19 mouse cellular contexts compared by ENCODE assay signal in the genomic region with DNA sequence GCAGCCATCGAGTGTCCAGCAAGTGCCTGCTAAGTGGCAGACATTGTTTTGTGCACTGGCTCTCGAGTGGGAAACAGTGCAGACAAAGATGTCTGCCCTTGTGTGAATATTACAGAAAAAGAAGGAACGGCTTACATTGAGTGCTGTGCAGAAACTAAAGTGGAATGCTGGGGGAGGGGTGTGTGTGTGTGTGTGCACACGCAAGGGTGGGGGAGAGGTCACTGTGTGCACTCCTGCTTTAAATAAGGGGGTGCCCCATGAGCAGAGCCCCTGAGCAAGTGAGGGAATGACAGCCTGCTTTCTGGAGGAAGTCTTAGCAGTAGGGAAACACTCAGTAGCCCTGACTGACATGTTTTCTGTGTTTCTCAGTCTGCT. TPM values are rescaled to one million over a fixed set of nuclear protein-coding genes. Genes with fewer than 3 reads are reported as not detected.
DNase-seq lines count a peak whose midpoint lies in the region; ATAC-seq and TF ChIP-seq lines count a peak whose summit lies in the region.
"Had no signal": no experiment of that assay in that cellular context is flagged by ENCODE, and none has a peak within 500 bp of the region (broad histone marks: within the 10 kb centered on the region; RNA-seq: fewer than 3 reads in every experiment).

No protein-coding gene starts in this region.

- H3K9ac ChIP-seq in lung, embryonic 16.5 days (ENCODE audit: low read length), result no peak overlapping the region
- no peak overlapping the region for H3K9ac ChIP-seq in lung, postnatal 0 days (replicated peaks; ENCODE audit: low read depth)
- no peak overlapping the region for H3K9ac ChIP-seq in embryonic facial prominence, embryonic 11.5 days (replicated peaks; ENCODE audit: low read length)
- H3K9ac ChIP-seq in intestine, postnatal 0 days (ENCODE audit: low read depth, low read length), result no peak overlapping the region
- H3K9ac ChIP-seq: embryonic facial prominence, embryonic 12.5 days; hindbrain, embryonic 14.5 days; neural tube, embryonic 12.5 days had no signal

- ATAC-seq in lung, embryonic 16.5 days (ENCODE audit: low read depth), result peak; percentile 20; the same call in 1 of the 2 replicates
- no peak for ATAC-seq in lung, postnatal 0 days
- ATAC-seq in embryonic facial prominence, embryonic 11.5 days (replicated peaks; ENCODE audit: insufficient number of reproducible peaks, low FRiP score, low TSS enrichment, low read depth), result 0 out of 2 replicates have a peak, but pooled peaks have one; percentile 45
- no peak for ATAC-seq in intestine, postnatal 0 days

- no peaks in the 10 kb centered on the region for H3K9me3 ChIP-seq in lung, embryonic 16.5 days (ENCODE audit: control insufficient read depth, low read length)
- H3K9me3 ChIP-seq in lung, postnatal 0 days (ENCODE audit: low read length), result no peaks in the 10 kb centered on the region
- no peaks in the 10 kb centered on the region for H3K9me3 ChIP-seq in embryonic facial prominence, embryonic 11.5 days (replicated peaks; ENCODE audit: control insufficient read depth, low read length)
- no peaks in the 10 kb centered on the region for H3K9me3 ChIP-seq in intestine, postnatal 0 days (ENCODE audit: control insufficient read depth)
- H3K9me3 ChIP-seq: embryonic facial prominence, embryonic 12.5 days; neural tube, embryonic 12.5 days had no signal

- no peak overlapping the region for H3K4me2 ChIP-seq in lung, embryonic 16.5 days (ENCODE audit: low read depth, low read length)
- H3K4me2 ChIP-seq in lung, postnatal 0 days (replicated peaks; ENCODE audit: low read depth, low read length), result no peak overlapping the region
- H3K4me2 ChIP-seq in embryonic facial prominence, embryonic 11.5 days (ENCODE audit: low read depth, low read length), result no peak overlapping the region
- peak overlapping the region; percentile 13; the same call in 1 of the 2 replicates for H3K4me2 ChIP-seq in intestine, postnatal 0 days (replicated peaks; ENCODE audit: low read depth)
- H3K4me2 ChIP-seq: embryonic facial prominence, embryonic 12.5 days; hindbrain, embryonic 14.5 days; neural tube, embryonic 12.5 days had no signal

- H3K27me3 ChIP-seq in lung, embryonic 16.5 days (ENCODE audit: control insufficient read depth, insufficient read depth, low read depth, low read length), result no peaks in the 10 kb centered on the region
- no peaks in the 10 kb centered on the region for H3K27me3 ChIP-seq in lung, postnatal 0 days (replicated peaks; ENCODE audit: insufficient read depth, low read length)
- H3K27me3 ChIP-seq in embryonic facial prominence, embryonic 11.5 days (ENCODE audit: control insufficient read depth, insufficient read depth, low read length), result no peaks in the 10 kb centered on the region
- no peaks in the 10 kb centered on the region for H3K27me3 ChIP-seq in intestine, postnatal 0 days (replicated peaks; ENCODE audit: control insufficient read depth, insufficient read depth, low read length)
- H3K27me3 ChIP-seq in small intestine, adult 2 months (ENCODE audit: control insufficient read depth, insufficient read depth, low read length), result no peaks in the 10 kb centered on the region
- H3K27me3 ChIP-seq: embryonic facial prominence, embryonic 12.5 days; megakaryocyte, embryonic 14.5 days; neural tube, embryonic 12.5 days had no signal

- no peak for DNase-seq in lung, postnatal 0 days (ENCODE audit: low spot score)
- no peak for DNase-seq in embryonic facial prominence, embryonic 11.5 days (ENCODE audit: low spot score)
- DNase-seq in cerebellum, adult 18-20 months, result no peak
- no peak for DNase-seq in adrenal gland, postnatal 4 days (ENCODE audit: low spot score in 2 of 2)
- DNase-seq: cerebellum, adult 11-12 months; heart, adult 11 months; kidney, adult 2 months; kidney, postnatal 25 days; layer of hippocampus, adult 9-11 months; lung, postnatal 14 days; right cerebral cortex, postnatal 25 days; thymus, postnatal 36 days had no signal

- no peak for TF ChIP-seq POLR2A in small intestine, adult 2 months (IDR thresholded peaks at IDR 0.05; ENCODE audit: low read depth, low read length)

- H3K4me3 ChIP-seq in lung, embryonic 16.5 days (ENCODE audit: low read length), result no peak overlapping the region
- no peak overlapping the region for H3K4me3 ChIP-seq in lung, postnatal 0 days (ENCODE audit: low read depth, low read length)
- no peak overlapping the region for H3K4me3 ChIP-seq in embryonic facial prominence, embryonic 11.5 days (ENCODE audit: low read depth, low read length)
- no peak overlapping the region for H3K4me3 ChIP-seq in intestine, postnatal 0 days (ENCODE audit: low read depth, low read length)
- peak overlapping the region; percentile 35 for H3K4me3 ChIP-seq in small intestine, adult 2 months (ENCODE audit: low read depth, low read length)
- H3K4me3 ChIP-seq: embryonic facial prominence, embryonic 12.5 days; megakaryocyte, embryonic 14.5 days; neural tube, embryonic 12.5 days had no signal

- H3K4me1 ChIP-seq in lung, embryonic 16.5 days (replicated peaks; ENCODE audit: control insufficient read depth, insufficient read depth, low read length), result peaks cover 15% of the 10 kb centered on the region
- no peaks in the 10 kb centered on the region for H3K4me1 ChIP-seq in lung, postnatal 0 days (ENCODE audit: insufficient read depth, low read depth, low read length)
- H3K4me1 ChIP-seq in embryonic facial prominence, embryonic 11.5 days (ENCODE audit: control insufficient read depth, insufficient read depth, low read length), result no peaks in the 10 kb centered on the region
- no peaks in the 10 kb centered on the region for H3K4me1 ChIP-seq in intestine, postnatal 0 days (replicated peaks; ENCODE audit: control insufficient read depth, insufficient read depth, low read length)
- peaks cover 28% of the 10 kb centered on the region; the same call in 1 of the 2 replicates for H3K4me1 ChIP-seq in small intestine, adult 2 months (ENCODE audit: control insufficient read depth, insufficient read depth, insufficient read length, low read length)
- H3K4me1 ChIP-seq: embryonic facial prominence, embryonic 12.5 days; megakaryocyte, embryonic 14.5 days had no signal

- no peak overlapping the region for H3K27ac ChIP-seq in lung, embryonic 16.5 days (ENCODE audit: low read length)
- no peak overlapping the region for H3K27ac ChIP-seq in lung, postnatal 0 days (ENCODE audit: low read length)
- no peak overlapping the region for H3K27ac ChIP-seq in embryonic facial prominence, embryonic 11.5 days (replicated peaks; ENCODE audit: low read depth, low read length)
- peak overlapping the region; percentile 73 for H3K27ac ChIP-seq in intestine, postnatal 0 days (ENCODE audit: low read depth, low read length)
- peak overlapping the region; percentile 99 for H3K27ac ChIP-seq in small intestine, adult 2 months (ENCODE audit: insufficient read depth, low read depth, low read length)
- H3K27ac ChIP-seq: embryonic facial prominence, embryonic 12.5 days; hindbrain, embryonic 14.5 days; neural tube, embryonic 12.5 days had no signal

- TF ChIP-seq EP300 in lung, postnatal 0 days (IDR thresholded peaks at IDR 0.05), result no peak

- no peak for TF ChIP-seq CTCF in lung, postnatal 0 days (IDR thresholded peaks at IDR 0.05)
- TF ChIP-seq CTCF in intestine, postnatal 0 days (IDR thresholded peaks at IDR 0.05; ENCODE audit: low read depth), result no peak
- no peak for TF ChIP-seq CTCF in small intestine, adult 2 months (IDR thresholded peaks at IDR 0.05; ENCODE audit: extremely low read depth, insufficient read length, insufficient replicate concordance, low read depth, low read length)

- 32% methylated on average over 4 of the region's 4 CpGs for WGBS in lung, embryonic 16.5 days
- 27% methylated on average over 4 of the region's 4 CpGs for WGBS in lung, postnatal 0 days
- WGBS in embryonic facial prominence, embryonic 11.5 days, result 70% methylated on average over 4 of the region's 4 CpGs
- 39% methylated on average over 4 of the region's 4 CpGs for WGBS in intestine, postnatal 0 days
- 20% methylated on average over 4 of the region's 4 CpGs for WGBS in small intestine, adult 2 months

- no peaks in the 10 kb centered on the region for H3K36me3 ChIP-seq in lung, embryonic 16.5 days (ENCODE audit: control insufficient read depth, insufficient read depth, low read length)
- H3K36me3 ChIP-seq in lung, postnatal 0 days (ENCODE audit: insufficient read depth, low read length), result no peaks in the 10 kb centered on the region
- no peaks in the 10 kb centered on the region for H3K36me3 ChIP-seq in embryonic facial prominence, embryonic 11.5 days (replicated peaks; ENCODE audit: control insufficient read depth, insufficient read depth, low read depth, low read length)
- no peaks in the 10 kb centered on the region for H3K36me3 ChIP-seq in intestine, postnatal 0 days (ENCODE audit: control insufficient read depth, insufficient read depth)
- H3K36me3 ChIP-seq in small intestine, adult 2 months (ENCODE audit: control insufficient read depth, insufficient read depth, low read length), result no peaks in the 10 kb centered on the region
- H3K36me3 ChIP-seq: embryonic facial prominence, embryonic 12.5 days; neural tube, embryonic 12.5 days had no signal

RNA-seq across cellular contexts. Expression of gene Hsph1, which starts 14.0 kb away (rescaled TPM):
- polyA plus RNA-seq in lung, embryonic 16.5 days (2015; fragmentation: Nextera tagmentation; extraction: Ambion mirVana), result 42.6 and 44.6 TPM in 2 replicates
- 7.3 and 14.7 TPM in 2 replicates for polyA plus RNA-seq in lung, postnatal 0 days (2015; fragmentation: Nextera tagmentation; extraction: Ambion mirVana)
- polyA plus RNA-seq in embryonic facial prominence, embryonic 11.5 days (2014; fragmentation: Nextera tagmentation; extraction: Ambion mirVana), result 129 and 131 TPM in 2 replicates
- 9.0 and 10.0 TPM in 2 replicates for polyA plus RNA-seq in intestine, postnatal 0 days (2015; fragmentation: Nextera tagmentation; extraction: Ambion mirVana)
- polyA plus RNA-seq in small intestine, adult 2 months (2012; rRNA removed), result 4.1 and 6.6 TPM in 2 replicates
- total RNA-seq in adrenal gland, postnatal 4 days (2021), result 10 to 100 TPM; 20.9 to 39.2 TPM

RNA-seq across cellular contexts. Expression of gene B3glct, which starts 27.9 kb away (rescaled TPM):
- polyA plus RNA-seq in lung, embryonic 16.5 days (2015; fragmentation: Nextera tagmentation; extraction: Ambion mirVana), result 13.0 and 13.8 TPM in 2 replicates
- polyA plus RNA-seq in lung, postnatal 0 days (2015; fragmentation: Nextera tagmentation; extraction: Ambion mirVana), result 5.0 and 5.1 TPM in 2 replicates
- polyA plus RNA-seq in embryonic facial prominence, embryonic 11.5 days (2014; fragmentation: Nextera tagmentation; extraction: Ambion mirVana), result 16.8 and 19.0 TPM in 2 replicates
- 10.7 and 11.2 TPM in 2 replicates for polyA plus RNA-seq in intestine, postnatal 0 days (2015; fragmentation: Nextera tagmentation; extraction: Ambion mirVana)
- polyA plus RNA-seq in small intestine, adult 2 months (2012; rRNA removed), result 3.5 and 4.8 TPM in 2 replicates
- 10 to 100 TPM; 23.9 to 26.5 TPM for total RNA-seq in adrenal gland, postnatal 4 days (2021)

Comparison
In these comparisons a context has a peak if more than half of its experiments do, and no peak if none do; other contexts are left out.
1. ATAC-seq: peak in lung, embryonic 16.5 days (single experiment) and embryonic facial prominence, embryonic 11.5 days (single experiment); none in lung, postnatal 0 days (single experiment) and intestine, postnatal 0 days (single experiment).
2. H3K27ac ChIP-seq: peak in intestine, postnatal 0 days (single experiment) and small intestine, adult 2 months (single experiment); none in lung, embryonic 16.5 days (single experiment), lung, postnatal 0 days (single experiment) and embryonic facial prominence, embryonic 11.5 days (single experiment).